Mouse (Mus musculus): ENCODE measurements around the gene Pcsk4.

Gene Pcsk4

GRCm38 (mm10) chr10:80323261-80324119 lies 5.8 kb downstream of the Pcsk4 start:
- no peak for DNase-seq (ENCODE audit: extremely low read depth, low read depth, low spot score)

DNA sequence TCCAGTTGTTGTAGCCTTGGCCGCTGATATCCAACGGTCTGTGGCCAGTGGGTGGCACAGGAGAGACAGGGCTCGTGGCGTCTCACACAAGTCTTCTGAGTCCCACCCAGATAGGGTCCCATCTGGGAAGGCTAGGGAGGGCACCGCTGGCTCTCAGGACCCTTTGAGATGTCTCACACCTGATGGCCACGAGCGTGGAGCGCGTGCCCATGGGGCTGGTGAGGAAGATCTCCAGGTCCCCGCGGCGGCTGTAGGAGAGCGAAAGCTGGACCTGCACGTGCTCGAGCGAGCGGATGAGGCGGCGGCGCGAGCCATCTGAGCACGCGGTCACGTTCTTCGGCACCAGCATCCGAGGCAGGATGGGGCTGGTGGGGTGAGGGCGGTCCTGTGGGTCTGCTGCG lies 6.5 kb downstream of the Pcsk4 start:
- DNase-seq (ENCODE audit: extremely low read depth, low read depth, low spot score) = no peak

DNA sequence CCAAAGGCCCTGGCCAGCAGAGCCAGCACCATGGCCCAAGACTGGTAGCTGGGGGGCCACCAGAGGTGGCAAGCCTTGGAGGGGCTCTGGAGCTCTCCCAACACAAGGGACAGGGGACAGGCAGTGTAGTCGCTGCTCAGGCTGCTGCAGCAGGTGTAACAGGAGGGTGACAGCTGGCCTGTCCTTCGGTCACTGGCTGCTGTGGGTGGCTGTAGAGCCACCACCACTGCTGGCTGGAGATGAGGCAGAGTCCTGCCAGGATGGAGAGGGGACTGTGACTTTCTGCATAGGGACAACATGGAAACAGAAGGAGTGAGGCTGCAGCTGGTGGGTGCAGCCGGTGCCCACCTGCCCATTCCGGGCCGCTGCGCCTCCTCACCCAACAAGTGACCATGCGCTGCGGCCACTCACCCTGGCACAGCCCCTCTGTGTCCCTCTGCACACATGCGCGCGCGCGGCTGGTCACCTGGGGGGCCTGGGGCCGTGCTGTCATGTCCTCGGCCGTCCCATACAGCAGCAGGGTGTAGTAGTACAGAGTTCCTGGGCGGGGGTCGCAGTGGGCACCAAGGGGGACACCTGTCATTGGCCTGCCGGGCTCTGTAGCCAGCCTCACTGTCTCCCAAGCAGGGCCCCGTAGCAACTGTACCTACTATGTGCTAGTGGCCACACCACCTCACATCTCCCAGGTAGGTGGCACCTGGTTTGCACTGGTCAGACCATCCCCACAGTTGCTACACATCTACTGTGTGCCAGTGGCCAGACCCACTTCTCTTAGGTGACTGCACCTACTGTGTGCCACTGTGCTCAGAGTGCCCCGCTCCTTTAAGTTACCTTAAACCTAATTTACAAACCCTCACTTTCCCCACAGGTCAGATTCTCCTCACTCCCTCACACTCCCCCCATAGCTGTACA lies 7.4 kb downstream of the Pcsk4 start:
- no peak for DNase-seq (ENCODE audit: extremely low read depth, low read depth, low spot score)

GRCm38 (mm10) chr10:80321014-80321669 lies 8.2 kb downstream of the Pcsk4 start:
- no peak for DNase-seq (ENCODE audit: extremely low read depth, low read depth, low spot score)

- DNase-seq (ENCODE audit: extremely low read depth, low read depth, low spot score) = no peak
Measured at GRCm38 (mm10) chr10:80320340-80320760, 8.9 kb downstream of the Pcsk4 start, which contains the start of gene 2310011J03Rik. TSS of gene 2310011J03Rik (minus strand) at chr10:80320537.

GRCm38 (mm10) chr10:80317011-80317410 lies 12.3 kb downstream of the Pcsk4 start:
- DNase-seq (ENCODE audit: extremely low read depth, low read depth, low spot score) = no peak

GRCm38 (mm10) chr10:80316359-80316781 lies 12.9 kb downstream of the Pcsk4 start:
- DNase-seq (ENCODE audit: extremely low read depth, low read depth, low spot score) = no peak

DNA sequence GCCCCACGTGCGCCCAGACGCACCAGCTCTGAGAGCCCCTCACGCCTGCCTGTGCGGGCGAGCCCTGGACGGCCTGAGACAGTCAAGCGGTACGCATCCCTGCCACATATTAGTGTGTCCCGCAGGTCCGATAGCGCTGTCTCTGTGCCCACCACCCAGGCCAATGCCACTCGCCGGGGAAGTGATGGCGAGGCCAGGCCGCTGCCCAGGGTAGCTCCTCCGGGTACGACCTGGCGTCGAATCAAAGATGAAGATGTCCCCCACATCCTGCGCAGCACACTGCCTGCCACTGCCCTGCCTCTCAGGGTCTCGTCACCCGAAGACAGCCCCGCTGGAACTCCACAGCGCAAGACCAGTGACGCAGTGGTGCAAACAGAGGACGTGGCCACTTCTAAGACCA lies 14.0 kb downstream of the Pcsk4 start:
- DNase-seq (ENCODE audit: extremely low read depth, low read depth, low spot score) = no peak

DNA sequence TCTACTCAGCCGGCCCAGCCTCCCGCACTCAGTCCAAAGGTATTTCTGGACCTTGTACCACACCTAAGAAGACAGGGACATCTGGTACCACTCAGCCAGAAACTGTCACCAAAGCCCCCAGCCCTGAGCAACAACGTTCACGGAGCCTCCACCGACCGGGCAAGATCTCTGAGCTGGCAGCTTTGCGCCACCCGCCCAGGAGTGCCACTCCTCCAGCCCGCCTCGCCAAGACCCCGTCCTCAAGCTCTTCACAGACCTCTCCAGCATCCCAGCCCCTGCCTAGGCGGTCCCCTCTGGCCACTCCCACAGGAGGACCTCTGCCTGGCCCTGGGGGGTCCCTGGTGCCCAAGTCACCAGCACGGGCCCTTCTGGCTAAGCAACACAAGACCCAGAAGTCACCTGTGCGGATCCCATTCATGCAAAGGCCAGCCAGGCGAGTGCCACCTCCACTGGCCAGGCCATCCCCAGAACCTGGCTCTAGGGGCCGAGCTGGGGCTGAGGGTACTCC lies 14.8 kb downstream of the Pcsk4 start:
- DNase-seq (ENCODE audit: extremely low read depth, low read depth, low spot score) = no peak

GRCm38 (mm10) chr10:80313627-80314201 lies 15.6 kb downstream of the Pcsk4 start:
- DNase-seq (ENCODE audit: extremely low read depth, low read depth, low spot score) = no peak

DNA sequence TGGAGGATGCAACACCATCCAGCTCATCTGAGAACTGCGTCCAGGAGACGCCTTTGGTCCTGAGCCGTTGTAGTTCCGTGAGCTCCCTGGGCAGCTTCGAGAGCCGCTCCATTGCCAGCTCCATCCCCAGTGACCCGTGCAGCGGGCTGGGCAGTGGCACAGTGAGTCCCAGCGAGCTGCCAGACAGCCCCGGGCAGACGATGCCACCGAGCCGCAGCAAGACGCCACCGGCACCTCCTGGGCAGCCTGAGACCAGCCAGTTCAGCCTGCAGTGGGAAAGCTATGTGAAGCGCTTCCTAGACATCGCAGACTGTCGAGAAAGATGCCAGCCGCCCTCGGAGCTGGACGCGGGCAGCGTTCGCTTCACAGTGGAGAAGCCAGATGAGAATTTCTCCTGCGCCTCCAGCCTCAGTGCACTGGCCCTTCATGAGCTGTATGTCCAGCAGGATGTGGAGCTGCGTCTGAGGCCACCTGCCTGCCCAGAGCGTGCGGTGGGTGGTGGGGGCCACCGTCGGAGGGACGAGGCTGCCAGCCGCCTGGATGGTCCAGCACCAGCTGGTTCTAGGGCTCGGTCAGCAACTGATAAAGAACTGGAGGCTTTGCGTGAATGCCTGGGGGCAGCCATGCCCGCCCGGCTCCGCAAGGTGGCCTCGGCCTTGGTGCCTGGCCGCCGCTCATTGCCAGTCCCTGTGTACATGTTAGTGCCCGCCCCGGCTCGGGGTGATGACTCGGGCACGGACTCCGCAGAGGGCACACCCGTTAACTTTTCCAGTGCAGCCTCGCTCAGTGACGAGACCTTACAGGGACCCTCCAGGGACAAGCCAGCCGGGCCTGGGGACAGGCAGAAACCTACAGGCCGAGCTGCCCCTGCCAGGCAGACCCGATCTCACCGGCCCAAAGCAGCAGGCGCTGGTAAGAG lies 16.5 kb downstream of the Pcsk4 start:
- DNase-seq (ENCODE audit: extremely low read depth, low read depth, low spot score) = no peak

- DNase-seq (ENCODE audit: extremely low read depth, low read depth, low spot score) = no peak
Measured at GRCm38 (mm10) chr10:80311560-80311959, 17.7 kb downstream of the Pcsk4 start.

- DNase-seq (ENCODE audit: extremely low read depth, low read depth, low spot score) = no peak
Measured at GRCm38 (mm10) chr10:80304862-80305261, 24.4 kb downstream of the Pcsk4 start.

GRCm38 (mm10) chr10:80304458-80304857 lies 24.8 kb downstream of the Pcsk4 start:
- no peak for DNase-seq (ENCODE audit: extremely low read depth, low read depth, low spot score)

GRCm38 (mm10) chr10:80302471-80302881 lies 26.8 kb downstream of the Pcsk4 start:
- DNase-seq (ENCODE audit: extremely low read depth, low read depth, low spot score) = no peak

DNA sequence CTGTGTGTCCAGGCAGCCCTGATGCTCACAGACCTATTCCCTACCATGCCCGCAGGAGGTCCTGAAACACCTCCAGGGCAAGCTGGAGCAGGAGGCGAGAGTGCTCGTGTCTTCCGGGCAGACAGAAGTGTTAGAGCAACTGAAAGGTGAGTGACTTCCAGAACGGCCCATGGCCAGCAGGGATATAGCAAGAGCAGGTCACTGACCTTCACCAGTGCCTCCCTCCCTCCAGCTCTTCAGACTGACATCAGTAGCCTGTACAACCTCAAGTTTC lies 27.3 kb downstream of the Pcsk4 start:
- no peak for DNase-seq (ENCODE audit: extremely low read depth, low read depth, low spot score)

GRCm38 (mm10) chr10:80301256-80302081 lies 27.8 kb downstream of the Pcsk4 start:
- DNase-seq (ENCODE audit: extremely low read depth, low read depth, low spot score) = no peak

DNA sequence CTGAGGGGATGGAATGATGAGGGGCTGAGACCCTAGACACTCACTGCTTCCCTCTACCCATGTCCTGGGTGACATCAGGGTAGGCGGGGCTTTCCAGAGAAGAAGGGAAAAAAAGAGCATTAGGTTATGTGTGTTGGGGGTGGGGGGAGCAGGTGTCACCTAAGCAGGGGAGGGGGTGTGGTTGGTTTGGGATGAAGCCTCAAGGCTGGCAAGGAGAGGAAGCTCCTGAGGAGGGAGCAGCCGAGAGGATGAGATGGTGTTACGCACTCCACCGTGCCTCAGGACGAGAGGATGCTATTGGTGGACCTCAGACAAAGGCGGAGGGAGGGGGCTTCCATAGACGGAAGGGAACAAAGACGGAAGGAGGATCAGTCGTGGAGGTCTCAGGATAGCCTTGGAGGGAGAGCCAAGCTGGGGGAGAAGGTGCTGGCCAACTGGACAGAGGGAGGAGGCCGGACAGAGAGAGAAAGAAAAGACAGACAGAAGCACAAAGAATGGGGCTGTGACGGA lies 28.6 kb downstream of the Pcsk4 start:
- no peak for DNase-seq (ENCODE audit: extremely low read depth, low read depth, low spot score)

- DNase-seq (ENCODE audit: extremely low read depth, low read depth, low spot score) = no peak
Measured at GRCm38 (mm10) chr10:80299824-80300223, 29.5 kb downstream of the Pcsk4 start.
